ENCODE assay signal across 11 mouse cellular contexts in genomic region chr11:75452812-75453557, GRCm38 (mm10). TPM values are rescaled to one million over a fixed set of nuclear protein-coding genes. Genes with fewer than 3 reads are reported as not detected.
DNase-seq lines count a peak whose midpoint lies in the region; ATAC-seq and TF ChIP-seq lines count a peak whose summit lies in the region.
"Had no signal": no experiment of that assay in that cellular context is flagged by ENCODE, and none has a peak within 500 bp of the region (broad histone marks: within the 10 kb centered on the region; RNA-seq: fewer than 3 reads in every experiment).

No protein-coding gene starts in this region.

- peaks cover 38% of the 10 kb centered on the region for H3K36me3 ChIP-seq in hindbrain, embryonic 13.5 days
- H3K36me3 ChIP-seq in hindbrain, embryonic 12.5 days, result peaks cover 31% of the 10 kb centered on the region
- peaks cover 31% of the 10 kb centered on the region for H3K36me3 ChIP-seq in embryonic facial prominence, embryonic 14.5 days (ENCODE audit: control insufficient read depth, insufficient read depth, low read length)
- H3K36me3 ChIP-seq in liver, embryonic 16.5 days (ENCODE audit: control insufficient read depth, insufficient read depth), result peaks cover 9% of the 10 kb centered on the region

- no peak for TF ChIP-seq CTCF in bone marrow macrophage, adult 2 months (IDR thresholded peaks at IDR 0.05; ENCODE audit: low read depth, low read length)

- H3K4me1 ChIP-seq in hindbrain, embryonic 13.5 days (replicated peaks), result peaks cover 48% of the 10 kb centered on the region
- H3K4me1 ChIP-seq in hindbrain, embryonic 12.5 days, result peaks cover 36% of the 10 kb centered on the region
- H3K4me1 ChIP-seq in bone marrow macrophage, adult 2 months (ENCODE audit: control insufficient read depth, insufficient read depth, low read length), result peaks cover 56% of the 10 kb centered on the region
- peaks cover 8% of the 10 kb centered on the region for H3K4me1 ChIP-seq in embryonic facial prominence, embryonic 14.5 days (ENCODE audit: control insufficient read depth, insufficient read depth, low read length)
- peaks cover 82% of the 10 kb centered on the region for H3K4me1 ChIP-seq in liver, embryonic 16.5 days (ENCODE audit: control insufficient read depth, low read depth, low read length)

- no peak for TF ChIP-seq POLR2A in bone marrow macrophage, adult 2 months (IDR thresholded peaks at IDR 0.05; ENCODE audit: borderline replicate concordance, low read depth, low read length)

- H3K27me3 ChIP-seq in hindbrain, embryonic 13.5 days, result no peaks in the 10 kb centered on the region
- H3K27me3 ChIP-seq in hindbrain, embryonic 12.5 days, result no peaks in the 10 kb centered on the region
- no peaks in the 10 kb centered on the region for H3K27me3 ChIP-seq in embryonic facial prominence, embryonic 14.5 days (replicated peaks; ENCODE audit: control insufficient read depth, insufficient read depth, low read length)
- H3K27me3 ChIP-seq in liver, embryonic 16.5 days (ENCODE audit: control insufficient read depth, insufficient read depth, low read depth, low read length), result no peaks in the 10 kb centered on the region

- H3K4me2 ChIP-seq in hindbrain, embryonic 13.5 days, result peak overlapping the region; percentile 99
- no peak overlapping the region; the same call in 1 of the 2 replicates for H3K4me2 ChIP-seq in hindbrain, embryonic 12.5 days (replicated peaks)
- peak overlapping the region; percentile 99; the same call in 1 of the 2 replicates for H3K4me2 ChIP-seq in embryonic facial prominence, embryonic 14.5 days (ENCODE audit: low read depth, low read length)
- peak overlapping the region; percentile 98 for H3K4me2 ChIP-seq in liver, embryonic 16.5 days (ENCODE audit: low read depth, low read length)

- H3K9ac ChIP-seq in hindbrain, embryonic 13.5 days, result peak overlapping the region; percentile 87
- H3K9ac ChIP-seq in hindbrain, embryonic 12.5 days, result no peak overlapping the region
- no peak overlapping the region for H3K9ac ChIP-seq in embryonic facial prominence, embryonic 14.5 days (ENCODE audit: low read depth, low read length)
- 0 out of 2 replicates have a peak overlapping the region, but pooled peaks have one; percentile 83 for H3K9ac ChIP-seq in liver, embryonic 16.5 days (ENCODE audit: low read depth, low read length)

- no peak overlapping the region for H3K27ac ChIP-seq in hindbrain, embryonic 13.5 days
- no peak overlapping the region for H3K27ac ChIP-seq in hindbrain, embryonic 12.5 days
- H3K27ac ChIP-seq in bone marrow macrophage, adult 2 months (ENCODE audit: insufficient read depth, low read depth, low read length), result no peak overlapping the region
- no peak overlapping the region for H3K27ac ChIP-seq in embryonic facial prominence, embryonic 14.5 days (replicated peaks; ENCODE audit: low read depth, low read length)
- no peak overlapping the region for H3K27ac ChIP-seq in liver, embryonic 16.5 days (ENCODE audit: low read length)

- H3K4me3 ChIP-seq in hindbrain, embryonic 13.5 days, result peak overlapping the region; percentile 78
- no peak overlapping the region for H3K4me3 ChIP-seq in hindbrain, embryonic 12.5 days
- H3K4me3 ChIP-seq in bone marrow macrophage, adult 2 months (ENCODE audit: insufficient read depth, low read length), result peak overlapping the region; percentile 93
- no peak overlapping the region for H3K4me3 ChIP-seq in embryonic facial prominence, embryonic 14.5 days (ENCODE audit: low read depth, low read length)
- peak overlapping the region; percentile 74 for H3K4me3 ChIP-seq in liver, embryonic 16.5 days (ENCODE audit: low read depth, low read length)

- no peaks in the 10 kb centered on the region for H3K9me3 ChIP-seq in hindbrain, embryonic 13.5 days
- H3K9me3 ChIP-seq in hindbrain, embryonic 12.5 days (replicated peaks), result no peaks in the 10 kb centered on the region
- H3K9me3 ChIP-seq in embryonic facial prominence, embryonic 14.5 days (ENCODE audit: control insufficient read depth, low read length), result no peaks in the 10 kb centered on the region
- H3K9me3 ChIP-seq in liver, embryonic 16.5 days (replicated peaks; ENCODE audit: control insufficient read depth, low read length), result no peaks in the 10 kb centered on the region

- ATAC-seq in hindbrain, embryonic 13.5 days (ENCODE audit: low FRiP score), result no peak
- no peak for ATAC-seq in hindbrain, embryonic 12.5 days (ENCODE audit: low FRiP score)
- ATAC-seq in embryonic facial prominence, embryonic 14.5 days (ENCODE audit: low read depth), result no peak
- no peak for ATAC-seq in liver, embryonic 16.5 days (ENCODE audit: low read depth)

- WGBS in hindbrain, embryonic 13.5 days, result 95% methylated on average over 31 of the region's 31 CpGs
- WGBS in hindbrain, embryonic 12.5 days, result 91% methylated on average over 31 of the region's 31 CpGs
- 95% methylated on average over 31 of the region's 31 CpGs for WGBS in embryonic facial prominence, embryonic 14.5 days
- 88% methylated on average over 31 of the region's 31 CpGs for WGBS in liver, embryonic 16.5 days (ENCODE audit: insufficient replicate concordance)

- no peak for DNase-seq in embryonic facial prominence, embryonic 14.5 days (ENCODE audit: low spot score)
- DNase-seq in spleen, postnatal 4 days (ENCODE audit: low spot score in 2 of 2), result no peak
- DNase-seq in frontal cortex, adult 2 months (ENCODE audit: extremely low spot score in 1 of 2, low spot score in 1 of 2), result no peak
- no peak for DNase-seq in cerebellum, adult 8-10 months
- DNase-seq: adrenal gland, postnatal 14 days; embryo, embryonic 11 days had no signal

RNA-seq across cellular contexts. Expression of gene Wdr81, which starts 1.5 kb away (rescaled TPM):
- polyA plus RNA-seq in hindbrain, embryonic 13.5 days (2015; fragmentation: Nextera tagmentation; extraction: Ambion mirVana), result 6.2 and 7.1 TPM in 2 replicates
- 9.3 and 9.6 TPM in 2 replicates for polyA plus RNA-seq in hindbrain, embryonic 12.5 days (2016; fragmentation: Nextera tagmentation; extraction: Ambion mirVana)
- polyA plus RNA-seq in bone marrow macrophage, adult 2 months (2012; ENCODE audit: insufficient read depth, insufficient read length, missing spikeins), result 41.1 and 46.6 TPM in 2 replicates
- polyA plus RNA-seq in embryonic facial prominence, embryonic 14.5 days (2014; fragmentation: Nextera tagmentation; extraction: Ambion mirVana), result 5.7 and 7.0 TPM in 2 replicates
- polyA plus RNA-seq in liver, embryonic 16.5 days (2015; fragmentation: Nextera tagmentation; extraction: Ambion mirVana), result 22.6 and 24.9 TPM in 2 replicates
- 13.2 and 14.4 TPM in 2 replicates for polyA plus RNA-seq in frontal cortex, adult 2 months (2012; rRNA removed)

RNA-seq across cellular contexts. Expression of gene Tlcd2, which starts 8.5 kb away (rescaled TPM):
- 2.7 and 3.4 TPM in 2 replicates for polyA plus RNA-seq in hindbrain, embryonic 13.5 days (2015; fragmentation: Nextera tagmentation; extraction: Ambion mirVana)
- 11.6 and 13.0 TPM in 2 replicates for polyA plus RNA-seq in hindbrain, embryonic 12.5 days (2016; fragmentation: Nextera tagmentation; extraction: Ambion mirVana)
- polyA plus RNA-seq in bone marrow macrophage, adult 2 months (2012; ENCODE audit: insufficient read depth, insufficient read length, missing spikeins), result 3.6 and 4.3 TPM in 2 replicates
- 19.1 and 22.7 TPM in 2 replicates for polyA plus RNA-seq in embryonic facial prominence, embryonic 14.5 days (2014; fragmentation: Nextera tagmentation; extraction: Ambion mirVana)
- polyA plus RNA-seq in liver, embryonic 16.5 days (2015; fragmentation: Nextera tagmentation; extraction: Ambion mirVana), result 19.6 and 20.4 TPM in 2 replicates
- polyA plus RNA-seq in frontal cortex, adult 2 months (2012; rRNA removed), result 0.84 and 1.3 TPM in 2 replicates

RNA-seq across cellular contexts. Expression of gene Serpinf2, which starts 13.6 kb away (rescaled TPM):
- 0.12 TPM in 1 of 2 replicates, not detected in the other for polyA plus RNA-seq in hindbrain, embryonic 13.5 days (2015; fragmentation: Nextera tagmentation; extraction: Ambion mirVana)
- not detected in 2 replicates for polyA plus RNA-seq in hindbrain, embryonic 12.5 days (2016; fragmentation: Nextera tagmentation; extraction: Ambion mirVana)
- polyA plus RNA-seq in bone marrow macrophage, adult 2 months (2012; ENCODE audit: insufficient read depth, insufficient read length, missing spikeins), result not detected in 2 replicates
- polyA plus RNA-seq in embryonic facial prominence, embryonic 14.5 days (2014; fragmentation: Nextera tagmentation; extraction: Ambion mirVana), result not detected in 2 replicates
- 753 and 817 TPM in 2 replicates for polyA plus RNA-seq in liver, embryonic 16.5 days (2015; fragmentation: Nextera tagmentation; extraction: Ambion mirVana)
- polyA plus RNA-seq in frontal cortex, adult 2 months (2012; rRNA removed), result 0.10 and 0.11 TPM in 2 replicates
- polyA plus RNA-seq: heart, embryonic 14.5 days had no signal

RNA-seq across cellular contexts. Expression of gene Serpinf1, which starts 30.5 kb away (rescaled TPM):
- polyA plus RNA-seq in hindbrain, embryonic 13.5 days (2015; fragmentation: Nextera tagmentation; extraction: Ambion mirVana), result 55.4 and 63.1 TPM in 2 replicates
- polyA plus RNA-seq in hindbrain, embryonic 12.5 days (2016; fragmentation: Nextera tagmentation; extraction: Ambion mirVana), result 111 and 121 TPM in 2 replicates
- 8.6 and 9.9 TPM in 2 replicates for polyA plus RNA-seq in bone marrow macrophage, adult 2 months (2012; ENCODE audit: insufficient read depth, insufficient read length, missing spikeins)
- 354 and 373 TPM in 2 replicates for polyA plus RNA-seq in embryonic facial prominence, embryonic 14.5 days (2014; fragmentation: Nextera tagmentation; extraction: Ambion mirVana)
- polyA plus RNA-seq in liver, embryonic 16.5 days (2015; fragmentation: Nextera tagmentation; extraction: Ambion mirVana), result 363 and 402 TPM in 2 replicates
- 33.0 and 33.1 TPM in 2 replicates for polyA plus RNA-seq in frontal cortex, adult 2 months (2012; rRNA removed)

RNA-seq across cellular contexts. Expression of gene Prpf8, which starts 33.6 kb away (rescaled TPM):
- 49.2 and 51.8 TPM in 2 replicates for polyA plus RNA-seq in hindbrain, embryonic 13.5 days (2015; fragmentation: Nextera tagmentation; extraction: Ambion mirVana)
- 68.9 and 74.2 TPM in 2 replicates for polyA plus RNA-seq in hindbrain, embryonic 12.5 days (2016; fragmentation: Nextera tagmentation; extraction: Ambion mirVana)
- 51.0 and 65.7 TPM in 2 replicates for polyA plus RNA-seq in bone marrow macrophage, adult 2 months (2012; ENCODE audit: insufficient read depth, insufficient read length, missing spikeins)
- polyA plus RNA-seq in embryonic facial prominence, embryonic 14.5 days (2014; fragmentation: Nextera tagmentation; extraction: Ambion mirVana), result 76.6 and 83.5 TPM in 2 replicates
- polyA plus RNA-seq in liver, embryonic 16.5 days (2015; fragmentation: Nextera tagmentation; extraction: Ambion mirVana), result 24.1 and 25.3 TPM in 2 replicates
- 86.2 and 95.8 TPM in 2 replicates for polyA plus RNA-seq in frontal cortex, adult 2 months (2012; rRNA removed)

Comparison
In these comparisons a context has a peak if more than half of its experiments do, and no peak if none do; other contexts are left out.
1. H3K4me3 ChIP-seq: peak in hindbrain, embryonic 13.5 days (single experiment), bone marrow macrophage, adult 2 months (single experiment) and liver, embryonic 16.5 days (single experiment); none in hindbrain, embryonic 12.5 days (single experiment) and embryonic facial prominence, embryonic 14.5 days (single experiment).
2. H3K9ac ChIP-seq: peak in hindbrain, embryonic 13.5 days (single experiment) and liver, embryonic 16.5 days (single experiment); none in hindbrain, embryonic 12.5 days (single experiment) and embryonic facial prominence, embryonic 14.5 days (single experiment).
3. RNA of gene Serpinf2, which starts 13.6 kb away (polyA plus RNA-seq): 753 to 817 TPM in liver, embryonic 16.5 days; not detected in bone marrow macrophage, adult 2 months, 0.10 to 0.11 TPM in frontal cortex, adult 2 months, not detected in embryonic facial prominence, embryonic 14.5 days, not detected in hindbrain, embryonic 12.5 days and 0.12 TPM in hindbrain, embryonic 13.5 days; every median in the first group is over 100 times any median in the second.